Mouse (Mus musculus) lung, adult 2 months (tissue): ENCODE data around the gene Slc22a8. TPM values are rescaled to one million over a fixed set of nuclear protein-coding genes. Genes with fewer than 3 reads are reported as not detected.
A peak's percentile ranks its signal among the peaks of the same experiment; 100 is the strongest.

ENCODE experiments used
- DNase-seq: peaks from one replicate; pipeline ENCODE4 v3.0.0; 2022
- H3K4me1 ChIP-seq: fragments of 200-500 bp; 2 replicates; pipeline ENCODE4 v1.6.1; 2011; ENCODE audit warnings: low read length; ENCODE audit not compliant: control insufficient read depth, insufficient read depth
- H3K4me3 ChIP-seq: fragments of 200-500 bp; replicated peaks from 2 replicates; pipeline ENCODE3; 2011; ENCODE audit warnings: low read depth, mild to moderate bottlenecking, control low read depth, low read length; ENCODE audit errors: extremely low read depth
- CTCF ChIP-seq: fragments of 200-500 bp; IDR thresholded peaks from 2 replicates; pipeline ENCODE4 v1.5.1; 2011; ENCODE audit warnings: mild to moderate bottlenecking, low read length, control low read depth; ENCODE audit not compliant: insufficient read depth
- POLR2A ChIP-seq: fragments of 200-500 bp; IDR thresholded peaks from 2 replicates; pipeline ENCODE4 v1.6.1; 2011; ENCODE audit warnings: low read depth, mild to moderate bottlenecking, control low read depth, low read length, borderline replicate concordance; ENCODE audit errors: extremely low read depth
- WGBS: fragments of 180-500 bp; shearing (Covaris S2); methylation state at CpG from one replicate; pipeline ENCODE4 v1.1.7; 2018; 5-methylcytosine and 5-hydroxymethylcytosine counted together
- polyA plus RNA-seq: library from polyadenylated mRNA; depleted of rRNA; stranded (reverse); fragments of >200 nt; gene quantifications from 2 replicates; pipeline ENCODE4 v1.2.3, GENCODE M21; 2012; rRNA removed

Gene Slc22a8
- polyA plus RNA-seq, result 0.07 TPM in 1 of 2 replicates, not detected in the other

GRCm38 (mm10) chr19:8590954-8591353, at the start of gene Slc22a8:
Gene Slc22a8, plus strand, starts transcription at chr19:8591254.
- TF ChIP-seq POLR2A (no peak), CTCF (no peak)
- 62% methylated on average over 8 of the region's 8 CpGs for WGBS
- Histone ChIP-seq H3K4me1 (no peaks in the 10 kb centered on the region), H3K4me3 (no peak within 1 kb of the TSS)
- no peak for DNase-seq

- TF ChIP-seq POLR2A (no peak), CTCF (no peak)
- Histone ChIP-seq H3K4me1 (no peaks in the 10 kb centered on the region), H3K4me3 (no peak overlapping the region)
- no peak for DNase-seq
- WGBS, result 54% methylated on average over 2 of the region's 2 CpGs
These were observed 32.2 kb upstream of the Slc22a8 start for GRCm38 (mm10) chr19:8558897-8559296.

- no peak for TF ChIP-seq CTCF
- no peak for TF ChIP-seq POLR2A
- no peak for DNase-seq
- H3K4me3 ChIP-seq, result no peak overlapping the region
- H3K4me1 ChIP-seq, result no peaks in the 10 kb centered on the region
- 48% methylated on average over 2 of the region's 2 CpGs for WGBS
These were observed 27.0 kb upstream of the Slc22a8 start for GRCm38 (mm10) chr19:8564021-8564420.

GRCm38 (mm10) chr19:8564469-8564868, 26.6 kb upstream of the Slc22a8 start:
- WGBS, result 54% methylated on average over 3 of the region's 3 CpGs
- no peaks in the 10 kb centered on the region for H3K4me1 ChIP-seq
- TF ChIP-seq POLR2A, result no peak
- TF ChIP-seq CTCF, result no peak
- H3K4me3 ChIP-seq, result no peak overlapping the region
- DNase-seq, result no peak

GRCm38 (mm10) chr19:8565262-8565661, 25.8 kb upstream of the Slc22a8 start:
- no peak for DNase-seq

GRCm38 (mm10) chr19:8565985-8566384, 25.1 kb upstream of the Slc22a8 start:
- no peak for TF ChIP-seq CTCF
- TF ChIP-seq POLR2A, result no peak
- 45% methylated on average over 4 of the region's 4 CpGs for WGBS
- no peaks in the 10 kb centered on the region for H3K4me1 ChIP-seq
- no peak overlapping the region for H3K4me3 ChIP-seq
- DNase-seq, result no peak

More at GRCm38 (mm10) chr19:8565262-8565661, 25.8 kb upstream of the Slc22a8 start:
- Histone ChIP-seq H3K4me3 (no peak overlapping the region), H3K4me1 (no peaks in the 10 kb centered on the region)
- TF ChIP-seq POLR2A, result no peak
- TF ChIP-seq CTCF, result no peak
- WGBS, result 48% methylated on average over 2 of the region's 2 CpGs

- Histone ChIP-seq H3K4me3 (no peak overlapping the region), H3K4me1 (no peaks in the 10 kb centered on the region; the same call in 1 of the 2 replicates)
- TF ChIP-seq POLR2A, result no peak
- no peak for TF ChIP-seq CTCF
- WGBS, result 44% methylated on average over 13 of the region's 13 CpGs
- DNase-seq, result no peak
These were observed 23.8 kb upstream of the Slc22a8 start for GRCm38 (mm10) chr19:8567104-8567880.

GRCm38 (mm10) chr19:8569453-8569863, 21.6 kb upstream of the Slc22a8 start:
- TF ChIP-seq CTCF (no peak), POLR2A (no peak)
- no peaks in the 10 kb centered on the region; the same call in 1 of the 2 replicates for H3K4me1 ChIP-seq
- no peak overlapping the region for H3K4me3 ChIP-seq
- 13% methylated on average over 14 of the region's 14 CpGs for WGBS
- peak; percentile 9 for DNase-seq

- no peaks in the 10 kb centered on the region; the same call in 1 of the 2 replicates for H3K4me1 ChIP-seq
- DNase-seq, result no peak
- no peak for TF ChIP-seq POLR2A
- no peak for TF ChIP-seq CTCF
- no peak overlapping the region for H3K4me3 ChIP-seq
- 46% methylated on average over 2 of the region's 2 CpGs for WGBS
These were observed 20.6 kb upstream of the Slc22a8 start for GRCm38 (mm10) chr19:8570341-8571040.

- no peak overlapping the region for H3K4me3 ChIP-seq
- no peaks in the 10 kb centered on the region; the same call in 1 of the 2 replicates for H3K4me1 ChIP-seq
- 29% methylated on average over 7 of the region's 7 CpGs for WGBS
- DNase-seq, result no peak
- TF ChIP-seq CTCF, result no peak
- TF ChIP-seq POLR2A, result no peak
These were observed 19.3 kb upstream of the Slc22a8 start for GRCm38 (mm10) chr19:8571746-8572145.
